Mouse (Mus musculus) B cell, adult 67 days (primary cell): ENCODE measurements around the gene Osgin1. TPM values are rescaled to one million over a fixed set of nuclear protein-coding genes. Genes with fewer than 3 reads are reported as not detected.

Experiments
- total RNA-seq, 2 experiments: library from RNA; stranded (reverse); gene quantifications; 4 replicates each; pipeline ENCODE4 v1.2.4; 2023

The Osgin1 gene
- 1 to 10 TPM; 4.6 to 7.4 TPM for total RNA-seq

DNA sequence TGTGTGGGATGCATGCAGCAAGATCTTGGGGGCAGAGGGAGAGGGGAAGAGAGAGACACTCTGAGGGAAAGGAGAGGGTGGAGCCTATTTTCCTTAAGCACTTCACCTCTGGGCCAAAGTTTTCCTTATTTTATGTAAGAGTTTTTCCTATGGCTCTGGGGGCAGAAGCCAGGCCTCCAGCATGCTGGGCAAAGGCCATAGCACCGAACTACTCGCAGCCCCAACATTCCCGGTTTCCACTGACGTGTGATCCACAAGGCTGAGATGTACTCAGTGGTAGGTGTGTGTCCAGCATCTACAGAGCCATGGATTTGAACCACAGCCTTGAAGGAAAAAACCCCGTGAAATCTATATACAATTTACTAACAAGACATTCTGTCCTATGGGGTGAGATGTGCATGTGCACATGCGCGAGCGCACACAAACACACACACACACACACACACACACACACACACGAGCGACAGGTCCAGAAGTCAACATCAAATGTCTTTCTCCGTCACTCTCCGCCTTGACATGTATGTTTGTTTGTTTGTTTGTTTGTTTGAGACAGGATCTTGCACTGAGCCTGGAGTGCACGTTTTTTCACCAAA lies at the start of gene Osgin1:
Gene Osgin1, plus strand, starts transcription at position 543 of the 593 bp plus-strand sequence.

GRCm38 (mm10) chr8:119394524-119395026 lies 39.3 kb upstream of the Osgin1 start, which contains the start of gene Mlycd:
Mlycd (plus strand) TSS chr8:119394878.

GRCm38 (mm10) chr8:119446211-119446989 lies 12.5 kb downstream of the Osgin1 start, which contains the start of gene Necab2:
Necab2 (plus strand) TSS chr8:119446719.

Other genes starting within 250 kb of the Osgin1 start
- gene Hsbp1, start 89.6 kb upstream of the Osgin1 start, total RNA-seq: 10 to 100 TPM; 73.1 to 90.3 TPM
- gene Mlycd, start 39.2 kb upstream of the Osgin1 start, total RNA-seq: 10 to 100 TPM; 20.1 to 22.0 TPM
- gene Necab2, start 12.6 kb downstream of the Osgin1 start, total RNA-seq: not detected
- 1 to 10 TPM; 1.0 to 2.3 TPM for gene Slc38a8, start 67.6 kb downstream of the Osgin1 start, total RNA-seq
- gene Mbtps1, start 124.6 kb downstream of the Osgin1 start, total RNA-seq: 100 to 1,000 TPM; 120 to 125 TPM
- gene Hsdl1, start 141.1 kb downstream of the Osgin1 start, total RNA-seq: 10 to 100 TPM; 44.1 to 52.3 TPM
- not detected for gene Dnaaf1, start 141.1 kb downstream of the Osgin1 start, total RNA-seq
- gene Taf1c, start 171.1 kb downstream of the Osgin1 start, total RNA-seq: 10 to 100 TPM; 20.7 to 21.4 TPM
- not detected for gene Adad2, start 178.6 kb downstream of the Osgin1 start, total RNA-seq
- not detected for gene Kcng4, start 201.6 kb downstream of the Osgin1 start, total RNA-seq
- gene Wfdc1, start 232.2 kb downstream of the Osgin1 start, total RNA-seq: not detected